Mouse (Mus musculus) cerebellum, postnatal 10 days (tissue): ENCODE measurements around the gene Olfr181.

Experiments
- DNase-seq, 2 experiments: peaks; one replicate each; pipeline ENCODE4 v3.0.0; 2021; ENCODE audit warnings: mixed read lengths in 2 of 2

The Olfr181 gene

DNA sequence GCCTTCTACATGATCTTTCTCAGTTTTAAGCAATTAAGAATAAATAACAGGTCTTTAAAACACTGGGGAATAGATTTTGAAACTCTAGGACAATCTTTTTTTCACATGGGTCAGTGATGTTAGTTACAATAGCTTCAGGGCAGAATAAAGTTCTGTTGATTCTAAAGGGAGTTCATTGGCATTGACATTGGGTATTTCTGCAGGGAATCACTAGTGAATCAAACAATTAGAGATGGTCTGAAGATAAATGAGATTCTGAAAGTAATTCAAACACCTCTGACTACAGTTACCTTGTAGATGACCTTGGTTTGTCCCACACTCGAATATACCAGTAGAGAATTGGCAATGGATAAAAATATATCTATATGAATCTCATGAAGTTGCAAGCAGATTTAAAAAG is at the start of gene Olfr181:
Olfr181 (minus strand) TSS at position 101 of the 400 bp plus-strand sequence.
- no peak for DNase-seq

DNA sequence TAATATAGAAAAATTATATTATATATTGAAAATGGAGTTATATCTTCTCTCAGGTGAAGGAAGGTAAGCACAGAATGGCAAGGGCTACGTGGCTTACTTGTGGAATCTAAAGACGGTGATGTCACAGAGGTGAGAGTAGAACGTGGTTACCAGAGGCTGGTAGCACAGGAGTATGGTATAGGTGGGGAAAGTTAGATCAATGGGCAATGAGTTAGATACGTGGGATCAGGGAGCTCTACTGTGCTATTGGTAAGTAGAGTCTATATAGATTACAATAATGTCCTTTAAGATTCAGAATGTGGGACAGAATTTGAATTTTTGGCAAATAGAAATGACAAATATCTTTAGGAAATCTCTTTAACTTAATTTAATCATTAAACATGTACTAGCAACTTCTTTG is 737 bp upstream of the Olfr181 start, which contains the start of gene Olfr180:
Olfr180 (minus strand) TSS at position 101 of the 400 bp plus-strand sequence.
- DNase-seq, result no peak

DNA sequence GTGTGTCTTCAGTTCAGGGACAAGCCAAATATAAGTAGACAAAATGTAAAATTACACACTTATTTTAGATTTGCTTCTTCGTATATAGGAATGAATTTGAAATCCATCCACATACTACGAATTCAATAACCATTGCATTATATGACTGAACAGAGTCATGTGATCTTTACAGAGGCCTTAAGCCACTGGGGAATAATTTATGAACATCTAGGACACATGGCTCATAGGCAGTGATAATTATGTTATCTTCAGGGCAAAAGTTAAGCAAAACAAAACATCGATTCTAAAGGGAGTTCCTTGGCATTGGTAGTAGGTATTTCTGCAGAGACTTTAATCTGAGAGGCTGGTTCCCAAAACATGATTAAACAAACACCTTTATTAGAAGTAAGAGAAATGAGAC is 36.6 kb downstream of the Olfr181 start, which contains the start of gene Olfr178:
Olfr178 (minus strand) TSS at position 101 of the 400 bp plus-strand sequence.
- no peak for DNase-seq

DNA sequence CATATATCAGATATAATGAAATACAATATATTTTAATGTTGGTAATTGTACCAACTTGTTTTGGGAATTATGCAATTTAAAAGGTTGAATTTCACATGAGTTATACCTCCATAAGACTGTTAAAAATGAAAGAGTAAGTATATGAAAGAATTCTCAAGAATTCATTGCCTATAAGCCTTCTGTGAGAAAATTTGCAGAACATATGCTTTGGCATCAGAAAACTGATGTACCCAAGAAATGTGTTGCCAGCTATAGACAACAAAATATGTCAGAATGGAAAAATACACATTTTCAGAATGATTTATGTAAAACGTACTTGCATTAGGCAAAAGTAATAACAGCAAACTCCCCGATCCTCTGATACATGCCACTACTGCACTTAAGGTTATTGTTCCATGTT is 44.1 kb downstream of the Olfr181 start:
- DNase-seq, result no peak
